Mouse (Mus musculus) megakaryocyte, adult 5-6 weeks (primary cell): ENCODE data around the gene Foxo1. TPM values are rescaled to one million over a fixed set of nuclear protein-coding genes. Genes with fewer than 3 reads are reported as not detected.

Source experiments
- total RNA-seq, 2 experiments: library from RNA; stranded (forward) in 1 of 2; stranded (reverse) in 1 of 2; fragments of 153-499, 151-499 nt in 1 of 2; fragments of 221-1000, 200-1000 nt in 1 of 2; gene quantifications; 2 replicates each; pipeline versions ENCODE4 v1.2.3 to v1.2.4; 2015 to 2017

The Foxo1 gene
- total RNA-seq, 2 experiments from 2014 or later, result 1.6 to 10.0 TPM

Other genes with a start within 250 kb of the Foxo1 start
- gene Maml3, start 163.3 kb upstream of the Foxo1 start, total RNA-seq (2015), result 3.1 and 4.9 TPM in 2 replicates
- gene Maml3, start 163.3 kb upstream of the Foxo1 start, total RNA-seq (2017), result 4.3 and 4.6 TPM in 2 replicates